Mouse (Mus musculus): ENCODE data around the gene Gm21976.

The Gm21976 gene

GRCm38 (mm10) chr13:98297883-98298482, 18.3 kb downstream of the Gm21976 start:
- DNase-seq (ENCODE audit: low read depth, low spot score) = peak; percentile 61

GRCm38 (mm10) chr13:98298833-98299758, 19.4 kb downstream of the Gm21976 start:
- peak; percentile 93 for DNase-seq (ENCODE audit: low read depth, low spot score)

- peak; percentile 39 for DNase-seq (ENCODE audit: low read depth, low spot score)
These were observed 25.6 kb downstream of the Gm21976 start for GRCm38 (mm10) chr13:98305257-98305656.

- DNase-seq (ENCODE audit: low read depth, low spot score) = peak; percentile 90
These were observed 26.7 kb downstream of the Gm21976 start for GRCm38 (mm10) chr13:98306393-98306792.

- peak; percentile 34 for DNase-seq (ENCODE audit: low read depth, low spot score)
These were observed 27.3 kb downstream of the Gm21976 start for GRCm38 (mm10) chr13:98306852-98307475.

- no peak for DNase-seq (ENCODE audit: low read depth, low spot score)
These were observed 28.3 kb downstream of the Gm21976 start for GRCm38 (mm10) chr13:98308004-98308403.

- DNase-seq (ENCODE audit: low read depth, low spot score) = no peak
These were observed 29.0 kb downstream of the Gm21976 start for GRCm38 (mm10) chr13:98308724-98309123.

GRCm38 (mm10) chr13:98311597-98311996, 31.9 kb downstream of the Gm21976 start:
- no peak for DNase-seq (ENCODE audit: low read depth, low spot score)

- no peak for DNase-seq (ENCODE audit: low read depth, low spot score)
These were observed 33.9 kb downstream of the Gm21976 start for GRCm38 (mm10) chr13:98313631-98314030.

GRCm38 (mm10) chr13:98315124-98315523, 35.4 kb downstream of the Gm21976 start:
- no peak for DNase-seq (ENCODE audit: low read depth, low spot score)

- DNase-seq (ENCODE audit: low read depth, low spot score) = peak; percentile 68
These were observed 36.4 kb downstream of the Gm21976 start for GRCm38 (mm10) chr13:98316140-98316479.

GRCm38 (mm10) chr13:98316480-98317245, 37.0 kb downstream of the Gm21976 start, which contains the start of gene Btf3:
Gene Btf3 (minus strand): TSS chr13:98317006.
- peak; percentile 94 for DNase-seq (ENCODE audit: low read depth, low spot score)

- no peak for DNase-seq (ENCODE audit: low read depth, low spot score)
These were observed 37.6 kb downstream of the Gm21976 start for GRCm38 (mm10) chr13:98317246-98317677.

GRCm38 (mm10) chr13:98317911-98318310, 38.2 kb downstream of the Gm21976 start:
- no peak for DNase-seq (ENCODE audit: low read depth, low spot score)

GRCm38 (mm10) chr13:98325034-98325433, 45.3 kb downstream of the Gm21976 start:
- DNase-seq (ENCODE audit: low read depth, low spot score) = no peak

- peak; percentile 29 for DNase-seq (ENCODE audit: low read depth, low spot score)
These were observed 52.4 kb downstream of the Gm21976 start for GRCm38 (mm10) chr13:98332106-98332505.

- DNase-seq (ENCODE audit: low read depth, low spot score) = no peak
These were observed 56.5 kb downstream of the Gm21976 start for GRCm38 (mm10) chr13:98336205-98336604.

- DNase-seq (ENCODE audit: low read depth, low spot score) = no peak
These were observed 60.8 kb downstream of the Gm21976 start for GRCm38 (mm10) chr13:98340506-98340905.

- DNase-seq (ENCODE audit: low read depth, low spot score) = no peak
These were observed 69.8 kb downstream of the Gm21976 start for GRCm38 (mm10) chr13:98349491-98349890.

- peak; percentile 63 for DNase-seq (ENCODE audit: low read depth, low spot score)
These were observed 71.8 kb downstream of the Gm21976 start for GRCm38 (mm10) chr13:98351527-98351926.

- DNase-seq (ENCODE audit: low read depth, low spot score) = no peak
These were observed 72.8 kb downstream of the Gm21976 start for GRCm38 (mm10) chr13:98352381-98352975.

Measured in R1 (cell line).